Mouse (Mus musculus) adrenal gland, postnatal 25 days (tissue): Measurements from ENCODE around the gene Bfsp1. TPM values are rescaled to one million over a fixed set of nuclear protein-coding genes. Genes with fewer than 3 reads are reported as not detected.
A peak's percentile ranks its signal among the peaks of the same experiment; 100 is the strongest.

Experiments
- DNase-seq: peaks from one replicate; pipeline ENCODE4 v3.0.0; 2021; ENCODE audit warnings: mixed read lengths
- total RNA-seq: library from RNA; stranded (reverse); gene quantifications from 2 replicates; pipeline ENCODE4 v1.2.3, GENCODE M21; 2021

The Bfsp1 gene
- total RNA-seq, 1 experiment from 2014 or later, result 1.0 TPM

GRCm38 (mm10) chr2:143853447-143853846 is 9.5 kb downstream of the Bfsp1 start:
- DNase-seq, result no peak

- DNase-seq, result no peak
These were observed 10.4 kb downstream of the Bfsp1 start for GRCm38 (mm10) chr2:143852295-143853275.

GRCm38 (mm10) chr2:143851354-143852221 is 11.4 kb downstream of the Bfsp1 start:
- DNase-seq, result no peak

- DNase-seq, result no peak
These were observed 15.7 kb downstream of the Bfsp1 start for GRCm38 (mm10) chr2:143847291-143847690.

- DNase-seq, result peak; percentile 43
These were observed 16.2 kb downstream of the Bfsp1 start for GRCm38 (mm10) chr2:143846799-143847198.

GRCm38 (mm10) chr2:143844779-143845178 is 18.2 kb downstream of the Bfsp1 start:
- DNase-seq, result no peak

GRCm38 (mm10) chr2:143841536-143841935 is 21.4 kb downstream of the Bfsp1 start:
- DNase-seq, result no peak

GRCm38 (mm10) chr2:143840895-143841294 is 22.1 kb downstream of the Bfsp1 start:
- no peak for DNase-seq

- DNase-seq, result no peak
These were observed 23.5 kb downstream of the Bfsp1 start for GRCm38 (mm10) chr2:143839458-143839857.

GRCm38 (mm10) chr2:143838698-143839097 is 24.3 kb downstream of the Bfsp1 start:
- DNase-seq, result no peak

GRCm38 (mm10) chr2:143837291-143837701 is 25.7 kb downstream of the Bfsp1 start:
- peak; percentile 51 for DNase-seq

- no peak for DNase-seq
These were observed 27.2 kb downstream of the Bfsp1 start for GRCm38 (mm10) chr2:143835820-143836219.

- no peak for DNase-seq
These were observed 28.9 kb downstream of the Bfsp1 start for GRCm38 (mm10) chr2:143834082-143834481.

GRCm38 (mm10) chr2:143832721-143833120 is 30.3 kb downstream of the Bfsp1 start:
- no peak for DNase-seq

GRCm38 (mm10) chr2:143831645-143832044 is 31.3 kb downstream of the Bfsp1 start:
- no peak for DNase-seq

- DNase-seq, result no peak
These were observed 49.5 kb downstream of the Bfsp1 start for GRCm38 (mm10) chr2:143813461-143813860.

GRCm38 (mm10) chr2:143812262-143812661 is 50.7 kb downstream of the Bfsp1 start:
- DNase-seq, result no peak

- no peak for DNase-seq
These were observed 54.2 kb downstream of the Bfsp1 start for GRCm38 (mm10) chr2:143808789-143809188.

- no peak for DNase-seq
These were observed 55.9 kb downstream of the Bfsp1 start for GRCm38 (mm10) chr2:143806924-143807664.

- DNase-seq, result no peak
These were observed 56.6 kb downstream of the Bfsp1 start for GRCm38 (mm10) chr2:143806140-143806923.

- DNase-seq, result no peak
These were observed 61.9 kb downstream of the Bfsp1 start for GRCm38 (mm10) chr2:143801097-143801496.
